Mouse (Mus musculus) lung, postnatal 10 days (tissue): ENCODE measurements around the gene Vsig10l.

Experiments used
- DNase-seq: peaks from one replicate; pipeline ENCODE4 v3.0.0; 2021

Gene Vsig10l

DNA sequence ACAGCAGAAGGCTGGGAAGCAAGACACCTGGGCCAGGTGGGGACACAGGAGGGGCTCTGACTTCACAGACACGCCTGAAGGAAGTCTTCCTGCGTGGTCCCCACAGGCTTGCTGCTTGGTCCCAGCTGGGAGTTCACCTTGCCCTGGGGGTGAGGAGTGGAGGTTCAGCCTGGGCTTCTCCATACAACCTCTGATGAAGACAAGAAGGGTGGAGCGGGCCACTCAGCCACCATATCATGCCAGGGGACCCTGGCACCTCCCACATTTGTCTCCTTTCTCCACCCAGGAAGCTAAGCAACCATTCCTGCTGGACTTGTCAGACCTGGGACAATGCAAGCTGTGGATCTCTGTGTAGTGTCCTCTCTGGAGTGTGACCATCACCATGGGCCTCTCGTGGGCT, at the start of gene Vsig10l:
Vsig10l (plus strand) TSS at position 301 of the 400 bp plus-strand sequence.
- no peak for DNase-seq

- no peak for DNase-seq
Observed at GRCm38 (mm10) chr7:43417298-43417697, 45.7 kb upstream of the Vsig10l start.

DNA sequence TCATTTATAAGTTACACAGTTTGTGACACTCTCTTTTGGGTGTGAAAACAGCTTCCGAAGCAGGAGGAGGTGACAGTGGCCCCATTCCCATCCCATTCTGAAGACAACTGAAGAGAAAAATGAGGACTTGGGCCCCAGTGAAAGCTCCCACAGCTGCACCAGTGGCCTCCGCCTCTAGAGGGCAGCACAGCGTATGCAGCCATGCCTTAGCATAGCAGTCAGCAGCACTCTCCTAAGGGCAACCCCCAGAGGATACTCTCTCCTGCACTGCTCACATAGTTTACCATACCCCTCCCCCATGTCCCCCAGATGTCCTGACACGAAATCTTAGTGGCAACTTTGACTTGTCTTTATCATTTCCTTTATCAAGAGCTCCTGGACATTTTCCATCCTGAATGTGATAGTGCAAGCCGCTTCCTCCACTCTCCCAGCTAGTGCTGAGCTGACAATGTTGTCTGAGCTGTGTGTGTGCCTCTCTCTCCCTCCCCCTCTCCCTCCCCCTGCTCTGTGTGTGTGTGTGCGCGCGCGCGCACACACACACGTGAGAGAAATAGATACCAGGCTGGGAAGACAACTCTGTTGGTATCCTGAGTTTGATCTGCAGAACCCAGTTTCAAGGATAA, 39.8 kb upstream of the Vsig10l start:
- DNase-seq: peak; percentile 89

DNA sequence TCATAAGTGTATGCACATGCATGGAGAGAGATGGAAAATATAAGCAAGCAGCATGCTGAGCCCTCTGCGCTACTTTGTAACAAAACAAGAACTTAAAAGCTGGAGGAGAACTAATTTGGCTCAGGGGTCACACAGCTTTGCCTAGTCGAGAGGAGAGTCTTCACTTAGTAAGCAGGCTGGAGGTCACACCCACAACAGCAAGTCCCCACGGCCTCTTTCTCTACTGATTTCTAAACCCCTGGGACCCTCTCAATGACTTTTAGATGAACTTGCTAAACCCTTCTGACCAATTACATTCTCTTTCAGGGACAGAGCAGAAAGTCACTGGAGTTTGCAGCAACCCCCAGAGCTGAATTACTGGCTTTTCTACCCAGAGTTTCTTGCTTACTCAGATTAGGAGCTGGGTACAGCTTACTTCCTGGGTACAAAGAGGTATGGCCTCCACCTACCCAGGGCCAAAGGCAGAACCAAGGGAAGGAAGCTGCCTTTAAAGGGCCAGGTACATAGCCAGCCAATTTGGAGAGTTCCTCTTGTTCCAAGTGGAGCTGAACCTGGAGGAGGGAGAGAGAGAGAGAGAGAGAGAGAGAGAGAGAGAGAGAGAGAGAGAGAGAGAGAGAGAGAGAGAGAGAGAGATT, 38.8 kb upstream of the Vsig10l start:
- no peak for DNase-seq

DNA sequence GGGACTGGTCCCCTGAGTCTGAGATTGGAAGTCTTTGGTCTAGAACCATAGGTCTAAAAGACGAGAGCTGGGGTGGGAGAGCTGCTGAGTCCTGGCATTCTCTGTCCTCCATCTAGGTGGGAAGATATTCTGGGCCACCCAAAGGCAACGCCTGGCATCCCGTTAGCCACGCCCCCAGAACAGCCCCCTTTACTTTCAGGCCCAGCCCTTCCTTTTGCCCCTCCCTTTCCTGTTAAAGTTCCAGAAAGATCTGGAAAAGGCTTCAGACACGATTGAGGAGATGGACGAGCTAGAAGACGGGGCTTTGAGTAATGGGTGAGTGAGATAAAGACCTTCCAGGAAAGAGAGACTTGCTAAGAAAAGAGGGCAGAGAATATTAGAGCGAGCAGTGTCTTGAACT, 35.5 kb upstream of the Vsig10l start, which contains the start of gene Lim2:
Lim2 (plus strand) TSS at position 265 of the 400 bp plus-strand sequence.
- DNase-seq: no peak

- DNase-seq: no peak
Observed at GRCm38 (mm10) chr7:43429500-43429899, 33.5 kb upstream of the Vsig10l start.

DNA sequence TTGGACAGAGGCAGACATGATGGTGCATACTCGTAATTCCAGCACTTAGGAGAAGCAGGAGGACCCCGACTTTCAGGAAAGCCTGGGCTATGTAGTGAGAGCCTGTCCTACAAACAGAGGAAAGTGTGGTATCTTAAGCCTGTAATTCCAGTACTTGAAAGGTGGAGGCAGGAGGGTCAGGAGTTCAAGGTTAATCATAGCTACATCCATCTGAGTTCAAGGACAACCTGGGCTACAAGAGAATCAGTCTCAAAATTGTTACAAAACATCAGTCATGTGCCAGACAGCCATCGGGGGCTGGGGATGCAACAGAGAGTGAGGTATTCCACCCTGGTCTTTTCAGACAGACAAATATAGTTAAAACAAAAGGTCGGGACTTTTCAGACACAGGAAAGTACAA, 30.1 kb upstream of the Vsig10l start:
- DNase-seq: no peak

- no peak for DNase-seq
Observed at GRCm38 (mm10) chr7:43434676-43435075, 28.3 kb upstream of the Vsig10l start.

- DNase-seq: no peak
Observed at GRCm38 (mm10) chr7:43436341-43437255, 26.4 kb upstream of the Vsig10l start, which contains the start of gene Nkg7. Gene Nkg7, plus strand, starts transcription at chr7:43437073.

DNA sequence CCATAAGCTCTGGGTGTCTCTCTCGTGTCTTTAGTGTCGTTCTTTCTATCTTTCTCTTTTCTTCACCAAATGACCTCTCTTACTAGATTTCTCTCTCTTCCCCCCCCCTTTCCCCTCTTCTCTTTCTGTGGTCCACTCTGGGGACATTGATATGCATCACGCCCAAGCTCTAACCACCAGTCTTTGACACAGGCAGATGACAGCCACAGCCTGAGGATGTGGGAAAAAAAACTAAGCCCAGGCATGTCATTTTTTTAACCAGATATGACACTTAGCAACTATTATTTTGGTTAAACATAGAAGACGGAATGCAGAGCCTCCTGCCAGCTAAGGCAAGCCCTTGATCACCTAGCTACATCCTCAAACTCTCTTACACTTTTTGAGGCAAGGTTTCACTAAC, 24.3 kb upstream of the Vsig10l start:
- no peak for DNase-seq

DNA sequence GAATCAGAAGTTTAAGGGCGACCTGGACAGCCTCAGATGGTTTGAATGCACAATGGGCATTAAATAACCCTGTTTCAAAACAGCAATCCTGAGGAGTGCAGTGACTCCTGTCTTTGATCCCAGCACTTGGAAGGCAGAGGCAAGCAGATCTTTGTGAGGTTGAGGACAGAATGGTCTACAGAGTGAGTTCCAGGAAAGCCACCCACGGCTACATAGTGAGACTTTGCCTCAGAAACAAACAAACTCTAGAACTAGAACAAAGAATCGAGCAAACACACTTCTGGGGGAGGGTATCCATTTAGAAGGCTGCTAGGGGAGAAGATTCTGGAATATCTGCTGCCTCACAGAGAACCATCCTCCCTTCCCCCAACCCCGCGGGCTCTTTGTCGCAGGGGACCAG, 22.5 kb upstream of the Vsig10l start, which contains the start of gene Cldnd2:
Cldnd2 (plus strand) TSS at position 301 of the 400 bp plus-strand sequence.
- DNase-seq: no peak

DNA sequence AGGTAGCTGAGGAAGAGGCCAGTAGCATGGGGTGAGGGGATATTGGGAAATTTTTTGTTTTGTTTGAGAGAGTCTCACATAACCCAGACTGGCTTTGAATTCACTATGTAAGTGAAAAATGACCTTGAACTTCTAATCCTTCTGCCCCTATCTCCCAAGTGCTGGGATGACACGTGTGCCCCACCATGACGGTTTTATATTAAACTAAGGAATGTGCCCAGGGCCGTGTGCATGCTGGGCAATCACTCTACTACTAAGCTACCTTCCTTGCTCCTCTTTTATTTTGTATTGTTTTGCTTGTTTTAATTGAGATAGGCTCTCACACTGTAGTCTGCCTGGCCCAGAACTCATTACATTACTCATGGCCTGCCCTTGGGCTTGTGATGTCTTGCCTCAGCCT, 21.9 kb upstream of the Vsig10l start:
- no peak for DNase-seq

- DNase-seq: no peak
Observed at GRCm38 (mm10) chr7:43442684-43443083, 20.3 kb upstream of the Vsig10l start.

DNA sequence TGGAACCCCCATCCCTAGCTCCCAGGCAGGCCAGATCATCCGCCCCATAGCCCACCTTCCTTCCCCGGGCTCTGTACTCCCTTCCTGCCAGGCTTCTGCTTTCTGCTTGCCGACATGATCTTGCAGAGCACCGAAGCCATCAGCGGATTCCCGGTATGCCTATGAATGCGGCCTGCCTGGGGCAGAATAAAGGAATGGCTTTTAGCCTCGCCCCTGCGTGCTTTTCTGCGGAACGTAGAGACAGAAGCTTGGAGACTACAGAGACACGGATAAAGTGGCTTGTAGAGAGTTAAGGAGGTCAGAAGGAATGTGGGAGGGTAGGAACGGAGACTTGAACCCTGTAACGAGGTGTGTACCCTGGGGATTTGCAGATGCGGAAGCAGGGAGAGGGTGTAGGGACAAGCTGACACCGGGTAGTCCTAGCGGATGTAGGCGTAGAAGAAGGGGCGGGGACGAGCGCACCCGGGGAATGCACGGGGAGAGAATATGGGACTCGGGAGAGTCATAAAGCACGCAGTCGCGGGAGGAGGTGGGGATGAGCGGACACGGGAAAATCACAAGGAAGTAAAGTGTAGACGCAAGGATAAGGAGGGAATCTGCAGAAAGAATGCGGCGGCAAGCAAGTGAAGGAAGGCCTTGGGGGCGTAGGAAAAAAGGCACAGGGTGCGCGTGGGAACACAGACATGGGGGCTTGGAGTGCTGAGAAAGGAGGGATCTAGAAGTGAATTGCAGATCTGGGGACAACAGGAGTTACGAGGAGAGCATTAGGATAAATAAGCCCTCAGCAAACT, 19.6 kb upstream of the Vsig10l start:
- peak; percentile 93 for DNase-seq

DNA sequence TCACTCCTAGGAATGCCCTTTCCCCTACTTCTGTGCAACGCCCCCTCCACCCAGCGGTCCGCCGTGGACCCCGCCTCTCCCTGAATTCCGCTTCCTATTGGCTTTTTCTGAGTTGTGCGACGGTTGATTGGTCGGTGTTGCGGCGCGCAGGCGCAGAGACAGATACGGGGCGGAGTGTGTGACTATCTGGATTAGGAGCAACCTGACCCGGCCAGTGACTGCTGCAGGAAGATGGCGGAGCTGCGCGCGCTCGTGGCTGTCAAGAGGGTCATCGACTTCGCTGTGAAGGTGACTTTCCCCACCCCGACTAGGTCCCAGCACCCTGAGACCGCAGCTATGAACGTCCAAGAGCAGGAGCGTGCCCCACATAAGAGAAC, 19.0 kb upstream of the Vsig10l start, which contains the start of the genes Etfb and Gm45233:
Etfb (plus strand) TSS at position 167 of the 377 bp plus-strand sequence.
Gm45233 (plus strand) TSS at position 212 of the 377 bp plus-strand sequence.
- DNase-seq: peak; percentile 98

DNA sequence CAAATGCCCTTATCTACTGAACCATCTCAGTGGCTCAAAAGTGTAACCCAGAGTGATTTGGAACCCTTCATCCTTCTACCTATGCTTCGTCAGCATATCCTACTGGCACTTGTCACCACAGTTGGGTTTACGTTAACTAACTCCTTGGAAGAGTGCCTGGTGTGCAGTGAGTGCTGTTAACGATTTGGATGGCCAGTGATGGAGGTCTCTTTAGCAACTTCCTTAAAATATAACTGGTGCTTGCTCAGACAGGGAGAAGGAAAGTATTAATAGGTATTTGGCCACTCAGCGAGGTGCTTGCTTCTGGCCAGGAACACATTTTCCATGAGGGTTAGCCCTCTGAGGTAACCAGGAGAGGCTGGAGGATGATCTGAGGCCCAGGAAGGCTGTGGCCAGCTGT, 15.2 kb upstream of the Vsig10l start:
- no peak for DNase-seq

DNA sequence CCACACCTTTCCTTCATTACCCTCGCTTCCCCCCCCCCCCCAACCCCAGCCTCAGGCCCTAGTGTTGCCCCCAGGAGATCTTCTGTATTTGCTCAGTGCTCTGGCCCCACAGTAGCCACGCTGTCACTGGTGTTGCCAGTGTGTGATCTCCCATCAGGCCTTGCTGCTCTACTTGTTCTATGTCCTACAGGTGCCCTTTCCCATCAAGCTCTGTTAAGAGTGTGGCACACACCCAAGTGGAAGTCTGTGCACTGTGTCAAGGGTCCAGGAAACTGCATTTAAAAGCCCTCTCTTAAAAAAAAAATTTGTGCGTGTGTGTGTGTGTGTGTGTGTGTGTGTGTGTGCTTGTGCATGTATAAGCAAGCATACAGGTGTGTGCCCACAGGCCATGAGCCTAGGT, 14.7 kb upstream of the Vsig10l start:
- no peak for DNase-seq

- DNase-seq: no peak
Observed at GRCm38 (mm10) chr7:43449811-43450210, 13.1 kb upstream of the Vsig10l start.

- DNase-seq: no peak
Observed at GRCm38 (mm10) chr7:43451726-43452125, 11.2 kb upstream of the Vsig10l start.

- peak; percentile 50 for DNase-seq
Observed at GRCm38 (mm10) chr7:43452609-43453008, 10.3 kb upstream of the Vsig10l start.

GRCm38 (mm10) chr7:43453599-43454355, 9.2 kb upstream of the Vsig10l start:
- no peak for DNase-seq

DNA sequence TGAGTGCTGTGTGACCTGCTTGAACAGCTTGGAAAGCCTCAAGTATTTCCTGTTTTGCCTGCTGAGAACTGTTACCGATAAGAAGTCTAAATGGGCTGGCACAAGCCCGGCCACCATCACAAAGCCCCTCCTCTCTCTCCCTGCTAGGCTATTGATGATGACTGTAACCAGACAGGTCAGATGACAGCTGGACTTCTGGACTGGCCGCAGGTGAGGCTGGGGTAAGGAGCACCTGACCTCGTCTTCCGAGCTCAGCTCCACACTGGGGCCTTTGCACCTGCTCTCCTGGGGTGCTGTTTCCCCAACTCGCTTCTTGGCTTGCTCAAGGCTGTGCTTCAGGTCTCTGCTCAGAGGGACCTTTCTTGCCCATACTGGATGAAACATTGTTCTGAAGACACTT, 8.6 kb upstream of the Vsig10l start:
- no peak for DNase-seq
